Mouse (Mus musculus) kidney, embryonic 16.5 days (tissue): ENCODE measurements around the gene Ndufaf3. TPM values are rescaled to one million over a fixed set of nuclear protein-coding genes. Genes with fewer than 3 reads are reported as not detected.

Source experiments
- ATAC-seq: fragments of 200-750 bp; cut with Nextera tagmentation; 2 replicates; pipeline ENCODE4 v1.8.0; 2017; ENCODE audit warnings: moderate TSS enrichment; ENCODE audit not compliant: low FRiP score, low TSS enrichment
- H3K27ac ChIP-seq: fragments of 300-500 bp; sonication (generic); 2 replicates; pipeline ENCODE4 v1.5.1; 2014; ENCODE audit warnings: low read length
- H3K27me3 ChIP-seq: fragments of 300-500 bp; sonication (generic); 2 replicates; pipeline ENCODE4 v1.6.1; 2014; ENCODE audit warnings: low read length, control low read depth, mixed read lengths; ENCODE audit not compliant: insufficient read depth
- H3K36me3 ChIP-seq: fragments of 300-500 bp; sonication (generic); 2 replicates; pipeline ENCODE4 v1.6.1; 2014; ENCODE audit warnings: low read length, control low read depth, mixed read lengths; ENCODE audit not compliant: insufficient read depth
- H3K4me1 ChIP-seq: fragments of 300-500 bp; sonication (generic); 2 replicates; pipeline ENCODE4 v1.6.1; 2014; ENCODE audit warnings: low read length, control low read depth, mixed read lengths; ENCODE audit not compliant: insufficient read depth
- H3K4me2 ChIP-seq: fragments of 300-500 bp; sonication (generic); replicated peaks from 2 replicates; pipeline ENCODE4 v1.6.1; 2014; ENCODE audit warnings: low read depth, low read length
- H3K4me3 ChIP-seq: fragments of 300-500 bp; sonication (generic); 2 replicates; pipeline ENCODE4 v1.5.1; 2014; ENCODE audit warnings: mild to moderate bottlenecking, low read length
- H3K9ac ChIP-seq: fragments of 300-500 bp; sonication (generic); replicated peaks from 2 replicates; pipeline ENCODE4 v1.6.1; 2014; ENCODE audit warnings: low read length
- H3K9me3 ChIP-seq: fragments of 300-500 bp; sonication (generic); 2 replicates; pipeline ENCODE4 v1.6.1; 2016; ENCODE audit warnings: low read length, control low read depth
- WGBS: fragments of 180-500 bp; shearing (Covaris S2); extraction: QIAGEN DNeasy Blood & Tissue Kit; methylation state at CpG from one replicate; pipeline ENCODE4 v1.1.7; 2014; 5-methylcytosine and 5-hydroxymethylcytosine counted together
- polyA plus RNA-seq: library from polyadenylated mRNA; unstranded; fragments of >200 nt; fragmentation: Nextera tagmentation; extraction: Ambion mirVana; gene quantifications from 2 replicates; pipeline ENCODE4 v1.2.1, GENCODE M21; 2015

Gene Ndufaf3
- polyA plus RNA-seq, 1 experiment from 2014 or later, result 47.6 TPM

- Histone ChIP-seq H3K36me3 (peaks cover 40% of the 10 kb centered on the region), H3K27ac (no peak overlapping the region)
- 59% methylated on average over 25 of the region's 26 CpGs for WGBS
Observed at GRCm38 (mm10) chr9:108573774-108574690, 6.8 kb upstream of the Ndufaf3 start.

GRCm38 (mm10) chr9:108572321-108572720, 5.1 kb upstream of the Ndufaf3 start:
- H3K4me1 ChIP-seq, result peaks cover 33% of the 10 kb centered on the region
- no peaks in the 10 kb centered on the region for H3K27me3 ChIP-seq
- ATAC-seq, result no peak
- peaks cover 40% of the 10 kb centered on the region for H3K36me3 ChIP-seq
- no peak overlapping the region for H3K9ac ChIP-seq
- no peak overlapping the region for H3K4me3 ChIP-seq
- no peak overlapping the region for H3K4me2 ChIP-seq
- no peaks in the 10 kb centered on the region for H3K9me3 ChIP-seq
- H3K27ac ChIP-seq, result no peak overlapping the region
- 74% methylated on average over 10 of the region's 10 CpGs for WGBS

More at GRCm38 (mm10) chr9:108573774-108574690, 6.8 kb upstream of the Ndufaf3 start:
- ATAC-seq, result no peak
- H3K9ac ChIP-seq, result no peak overlapping the region
- peaks cover 26% of the 10 kb centered on the region for H3K4me1 ChIP-seq
- no peak overlapping the region for H3K4me3 ChIP-seq
- H3K9me3 ChIP-seq, result no peaks in the 10 kb centered on the region
- H3K4me2 ChIP-seq, result no peak overlapping the region
- no peaks in the 10 kb centered on the region for H3K27me3 ChIP-seq

GRCm38 (mm10) chr9:108571401-108571973, 4.3 kb upstream of the Ndufaf3 start:
- peaks cover 26% of the 10 kb centered on the region for H3K4me1 ChIP-seq
- H3K9ac ChIP-seq, result no peak overlapping the region
- 92% methylated on average over 16 of the region's 16 CpGs for WGBS
- H3K4me3 ChIP-seq, result no peak overlapping the region
- no peaks in the 10 kb centered on the region for H3K9me3 ChIP-seq
- no peaks in the 10 kb centered on the region for H3K27me3 ChIP-seq
- H3K27ac ChIP-seq, result no peak overlapping the region
- no peak overlapping the region for H3K4me2 ChIP-seq
- no peak for ATAC-seq
- peaks cover 40% of the 10 kb centered on the region for H3K36me3 ChIP-seq

- peak overlapping the region; percentile 64 for H3K4me3 ChIP-seq
- peak overlapping the region; percentile 74 for H3K9ac ChIP-seq
- no peaks in the 10 kb centered on the region for H3K9me3 ChIP-seq
- ATAC-seq, result peak; percentile 3; the same call in 1 of the 2 replicates
- H3K36me3 ChIP-seq, result peaks cover 37% of the 10 kb centered on the region
- H3K27me3 ChIP-seq, result no peaks in the 10 kb centered on the region
- peaks cover 36% of the 10 kb centered on the region for H3K4me1 ChIP-seq
- peak overlapping the region; percentile 94 for H3K4me2 ChIP-seq
- under 1% methylated on average over 40 of the region's 40 CpGs for WGBS
- H3K27ac ChIP-seq, result peak overlapping the region; percentile 29
Observed at GRCm38 (mm10) chr9:108570207-108570896, 3.1 kb upstream of the Ndufaf3 start.

- Histone ChIP-seq H3K36me3 (peaks cover 44% of the 10 kb centered on the region), H3K9me3 (no peaks in the 10 kb centered on the region), H3K9ac (peak within 1 kb of the TSS; percentile 74), H3K27me3 (no peaks in the 10 kb centered on the region), H3K27ac (peak within 1 kb of the TSS; percentile 73), H3K4me3 (peak within 1 kb of the TSS; percentile 64), H3K4me1 (peaks cover 32% of the 10 kb centered on the region), H3K4me2 (peak within 1 kb of the TSS; percentile 94)
- peak; percentile 62 for ATAC-seq
- 6% methylated on average over 42 of the region's 42 CpGs for WGBS
Observed at GRCm38 (mm10) chr9:108569381-108570206, 2.4 kb upstream of the Ndufaf3 start, which contains the start of gene Dalrd3. Gene Dalrd3, plus strand, starts transcription at chr9:108569886.

- Histone ChIP-seq H3K9me3 (no peaks in the 10 kb centered on the region), H3K4me1 (peaks cover 32% of the 10 kb centered on the region), H3K36me3 (peaks cover 49% of the 10 kb centered on the region), H3K4me2 (peak overlapping the region; percentile 100), H3K9ac (peak overlapping the region; percentile 85), H3K27ac (peak overlapping the region; percentile 96), H3K27me3 (no peaks in the 10 kb centered on the region), H3K4me3 (peak overlapping the region; percentile 86)
- WGBS, result 78% methylated on average over 17 of the region's 17 CpGs
- no peak for ATAC-seq
Observed at GRCm38 (mm10) chr9:108568511-108568921, 1.3 kb upstream of the Ndufaf3 start.

- peak overlapping the region; percentile 100 for H3K4me2 ChIP-seq
- ATAC-seq, result no peak
- 9% methylated on average over 18 of the region's 18 CpGs for WGBS
- H3K36me3 ChIP-seq, result peaks cover 49% of the 10 kb centered on the region
- H3K27me3 ChIP-seq, result no peaks in the 10 kb centered on the region
- H3K27ac ChIP-seq, result peak overlapping the region; percentile 96
- peak overlapping the region; percentile 85 for H3K9ac ChIP-seq
- H3K4me1 ChIP-seq, result peaks cover 32% of the 10 kb centered on the region
- H3K4me3 ChIP-seq, result peak overlapping the region; percentile 86
- H3K9me3 ChIP-seq, result no peaks in the 10 kb centered on the region
Observed at GRCm38 (mm10) chr9:108567931-108568419, 741 bp upstream of the Ndufaf3 start.

GRCm38 (mm10) chr9:108565881-108566814, 1.1 kb downstream of the Ndufaf3 start:
- no peaks in the 10 kb centered on the region for H3K27me3 ChIP-seq
- peak overlapping the region; percentile 100 for H3K4me2 ChIP-seq
- no peak for ATAC-seq
- peaks cover 39% of the 10 kb centered on the region for H3K4me1 ChIP-seq
- peak overlapping the region; percentile 85 for H3K9ac ChIP-seq
- peak overlapping the region; percentile 86 for H3K4me3 ChIP-seq
- H3K9me3 ChIP-seq, result no peaks in the 10 kb centered on the region
- H3K27ac ChIP-seq, result peak overlapping the region; percentile 96
- H3K36me3 ChIP-seq, result peaks cover 44% of the 10 kb centered on the region
- WGBS, result 9% methylated on average over 35 of the region's 35 CpGs
